Mouse (Mus musculus) G1E (cell line): ENCODE results near the gene Qsox1.

Experiments
- CTCF ChIP-seq: IDR thresholded peaks from 2 replicates; pipeline ENCODE4 v1.5.1; 2012; ENCODE audit warnings: low read depth, low read length, inconsistent platforms, mixed read lengths
- POLR2AphosphoS5 ChIP-seq: IDR thresholded peaks from 2 replicates; pipeline ENCODE4 v1.6.1; 2012; ENCODE audit warnings: low read depth, low read length, inconsistent platforms; ENCODE audit not compliant: insufficient replicate concordance
- TAL1 ChIP-seq: conservative IDR thresholded peaks from 2 replicates; pipeline ENCODE4 v1.6.1; 2012; ENCODE audit warnings: low read depth, low read length, inconsistent platforms, mixed read lengths

GRCm38 (mm10) chr1:155747911-155748310 is 64.8 kb downstream of the Qsox1 start:
- TF ChIP-seq CTCF (no peak), TAL1 (no peak), POLR2AphosphoS5 (no peak)
